Mouse (Mus musculus) heart, embryonic 13.5 days (tissue): ENCODE data around the gene Serp2. TPM values are rescaled to one million over a fixed set of nuclear protein-coding genes. Genes with fewer than 3 reads are reported as not detected.
A peak's percentile ranks its signal among the peaks of the same experiment; 100 is the strongest.

ENCODE experiments used
- ATAC-seq: fragments of 200-750 bp; cut with Nextera tagmentation; 2 replicates; pipeline ENCODE4 v1.8.0; 2017; ENCODE audit warnings: moderate TSS enrichment; ENCODE audit not compliant: insufficient number of reproducible peaks, low FRiP score, low TSS enrichment; ENCODE audit errors: extremely low read depth
- H3K27ac ChIP-seq: fragments of 300-500 bp; sonication (generic); replicated peaks from 2 replicates; pipeline ENCODE4 v1.5.1; 2015; ENCODE audit warnings: moderate library complexity, mild to moderate bottlenecking, inconsistent platforms
- H3K27me3 ChIP-seq: fragments of 300-500 bp; sonication (generic); replicated peaks from 2 replicates; pipeline ENCODE4 v1.6.1; 2015; ENCODE audit warnings: mild to moderate bottlenecking, inconsistent platforms
- H3K36me3 ChIP-seq: fragments of 300-500 bp; sonication (generic); 2 replicates; pipeline ENCODE4 v1.6.1; 2015; ENCODE audit warnings: mild to moderate bottlenecking, inconsistent platforms
- H3K4me1 ChIP-seq: fragments of 300-500 bp; sonication (generic); 2 replicates; pipeline ENCODE4 v1.6.1; 2015; ENCODE audit warnings: inconsistent platforms
- H3K4me2 ChIP-seq: fragments of 300-500 bp; sonication (generic); 2 replicates; pipeline ENCODE4 v1.6.1; 2015; ENCODE audit warnings: inconsistent platforms, mild to moderate bottlenecking, moderate library complexity
- H3K4me3 ChIP-seq: fragments of 300-500 bp; sonication (generic); 2 replicates; pipeline ENCODE4 v1.5.1; 2015; ENCODE audit warnings: moderate library complexity, mild to moderate bottlenecking, inconsistent platforms
- H3K9ac ChIP-seq: fragments of 300-500 bp; sonication (generic); 2 replicates; pipeline ENCODE4 v1.6.1; 2015; ENCODE audit warnings: inconsistent platforms, mild to moderate bottlenecking, moderate library complexity
- H3K9me3 ChIP-seq: fragments of 300-500 bp; sonication (generic); 2 replicates; pipeline ENCODE4 v1.6.1; 2016; ENCODE audit warnings: inconsistent platforms
- WGBS: fragments of 180-500 bp; shearing (Covaris S2); methylation state at CpG from one replicate; pipeline ENCODE4 v1.1.7; 2015; ENCODE audit warnings: mixed read lengths; 5-methylcytosine and 5-hydroxymethylcytosine counted together
- polyA plus RNA-seq: library from polyadenylated mRNA; unstranded; fragments of >200 nt; fragmentation: Nextera tagmentation; extraction: Ambion mirVana; gene quantifications from 2 replicates; pipeline ENCODE4 v1.2.1, GENCODE M21; 2015

Gene Serp2
- polyA plus RNA-seq, 1 experiment from 2014 or later, result 12.2 TPM

DNA sequence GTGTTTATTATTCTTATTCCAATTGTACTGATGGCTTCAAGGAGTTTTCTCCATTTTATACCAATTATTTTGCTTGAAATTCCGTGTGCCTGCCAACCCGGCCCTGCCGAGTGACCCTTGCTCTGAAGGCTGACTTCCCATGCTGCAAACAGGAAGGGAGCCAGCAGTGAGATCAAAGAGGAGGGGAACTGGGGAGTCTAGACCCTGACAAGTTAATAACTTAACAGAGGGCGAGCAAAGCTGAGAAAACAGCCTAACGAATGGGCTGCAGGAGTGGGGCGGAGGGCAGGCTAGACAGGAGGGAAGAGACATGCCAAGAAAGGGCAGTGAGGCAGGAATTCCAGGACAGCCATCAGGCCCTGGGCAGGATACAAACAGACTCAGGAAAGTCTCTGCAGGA is 19.8 kb downstream of the Serp2 start:
- ATAC-seq, result no peak
- Histone ChIP-seq H3K4me2 (no peak overlapping the region), H3K27ac (peak overlapping the region; percentile 20; the same call in 1 of the 2 replicates), H3K27me3 (no peaks in the 10 kb centered on the region), H3K9me3 (no peaks in the 10 kb centered on the region), H3K36me3 (no peaks in the 10 kb centered on the region), H3K9ac (no peak overlapping the region), H3K4me3 (no peak overlapping the region), H3K4me1 (peaks cover 52% of the 10 kb centered on the region)
- 41% methylated on average over 6 of the region's 6 CpGs for WGBS

- no peak overlapping the region for H3K4me3 ChIP-seq
- H3K4me1 ChIP-seq, result peaks cover 41% of the 10 kb centered on the region
- H3K27me3 ChIP-seq, result no peaks in the 10 kb centered on the region
- no peak overlapping the region for H3K4me2 ChIP-seq
- no peak for ATAC-seq
- H3K9me3 ChIP-seq, result no peaks in the 10 kb centered on the region
- WGBS, result 82% methylated on average over 1 of the region's 1 CpGs
- H3K36me3 ChIP-seq, result no peaks in the 10 kb centered on the region
- no peak overlapping the region for H3K9ac ChIP-seq
- H3K27ac ChIP-seq, result no peak overlapping the region
Measured at GRCm38 (mm10) chr14:76535096-76535495, 21.6 kb downstream of the Serp2 start.

GRCm38 (mm10) chr14:76533170-76533815 is 23.4 kb downstream of the Serp2 start:
- ATAC-seq, result peak; percentile 22; the same call in 1 of the 2 replicates
- H3K27me3 ChIP-seq, result no peaks in the 10 kb centered on the region
- peak overlapping the region; percentile 76 for H3K9ac ChIP-seq
- WGBS, result 19% methylated on average over 10 of the region's 10 CpGs
- H3K4me2 ChIP-seq, result peak overlapping the region; percentile 74
- peak overlapping the region; percentile 77 for H3K27ac ChIP-seq
- peaks cover 52% of the 10 kb centered on the region for H3K4me1 ChIP-seq
- peak overlapping the region; percentile 43 for H3K4me3 ChIP-seq
- H3K9me3 ChIP-seq, result no peaks in the 10 kb centered on the region
- H3K36me3 ChIP-seq, result no peaks in the 10 kb centered on the region

- 21% methylated on average over 20 of the region's 20 CpGs for WGBS
- H3K36me3 ChIP-seq, result no peaks in the 10 kb centered on the region
- H3K4me1 ChIP-seq, result peaks cover 57% of the 10 kb centered on the region
- peak overlapping the region; percentile 74 for H3K4me2 ChIP-seq
- no peaks in the 10 kb centered on the region for H3K27me3 ChIP-seq
- peak overlapping the region; percentile 76 for H3K9ac ChIP-seq
- peak overlapping the region; percentile 43 for H3K4me3 ChIP-seq
- no peaks in the 10 kb centered on the region for H3K9me3 ChIP-seq
- H3K27ac ChIP-seq, result peak overlapping the region; percentile 77
- ATAC-seq, result peak; percentile 78
Measured at GRCm38 (mm10) chr14:76532257-76533169, 24.2 kb downstream of the Serp2 start.

GRCm38 (mm10) chr14:76531027-76531660 is 25.5 kb downstream of the Serp2 start:
- Histone ChIP-seq H3K9ac (no peak overlapping the region), H3K36me3 (no peaks in the 10 kb centered on the region), H3K4me3 (no peak overlapping the region), H3K27ac (no peak overlapping the region), H3K4me2 (no peak overlapping the region), H3K4me1 (peaks cover 61% of the 10 kb centered on the region), H3K27me3 (no peaks in the 10 kb centered on the region), H3K9me3 (no peaks in the 10 kb centered on the region)
- WGBS, result 85% methylated on average over 7 of the region's 7 CpGs
- no peak for ATAC-seq

DNA sequence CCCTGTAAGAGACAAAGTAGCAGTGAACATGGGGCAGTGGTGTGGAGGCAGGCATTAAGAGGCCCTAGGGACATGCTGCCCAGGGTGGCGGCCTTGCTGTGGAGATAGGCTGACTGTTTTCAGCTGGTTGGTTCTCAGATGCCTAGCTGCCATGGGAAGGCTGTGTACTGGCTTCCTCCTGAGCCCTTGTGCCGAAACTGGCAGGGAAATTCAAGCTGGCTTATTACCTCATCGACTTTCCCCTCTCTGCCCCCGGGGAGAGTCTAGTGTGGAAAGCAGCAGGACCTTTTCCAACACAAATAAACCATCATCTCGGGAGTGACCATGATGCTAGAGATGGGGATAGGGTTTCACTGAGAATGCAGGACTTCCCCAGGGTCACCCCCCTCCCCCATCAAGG is 28.0 kb downstream of the Serp2 start:
- Histone ChIP-seq H3K27ac (peak overlapping the region; percentile 66), H3K4me3 (no peak overlapping the region), H3K4me1 (peaks cover 52% of the 10 kb centered on the region), H3K36me3 (no peaks in the 10 kb centered on the region), H3K27me3 (no peaks in the 10 kb centered on the region), H3K4me2 (no peak overlapping the region), H3K9ac (peak overlapping the region; percentile 54), H3K9me3 (no peaks in the 10 kb centered on the region)
- 38% methylated on average over 5 of the region's 5 CpGs for WGBS
- no peak for ATAC-seq

DNA sequence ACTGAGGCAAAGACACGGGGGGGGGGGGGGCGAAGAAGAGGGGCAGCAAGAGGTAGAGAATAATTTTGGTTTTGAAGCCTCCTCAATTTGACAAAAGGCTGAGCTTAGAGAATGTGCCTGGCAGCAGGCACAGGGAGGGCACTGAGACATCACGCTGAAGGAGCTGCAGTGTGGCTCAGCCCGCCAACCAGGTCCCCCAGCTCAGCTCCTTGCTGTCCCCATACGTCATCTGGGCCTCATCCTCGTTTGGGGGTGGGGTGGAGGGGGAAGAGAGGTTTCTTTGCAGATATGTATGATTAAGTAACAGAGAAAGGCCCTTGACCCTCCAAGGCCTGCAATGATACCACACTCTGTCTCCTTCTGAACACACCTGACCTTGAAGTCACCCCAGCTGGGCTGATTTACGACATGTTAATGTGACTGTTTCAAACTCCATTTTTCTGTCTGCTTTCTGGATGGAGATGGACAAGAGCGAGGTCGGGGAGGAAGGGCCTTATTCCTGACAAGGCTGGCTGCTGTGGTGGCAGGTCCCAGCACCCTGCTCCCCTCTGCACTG is 28.9 kb downstream of the Serp2 start:
- H3K27me3 ChIP-seq, result no peaks in the 10 kb centered on the region
- 61% methylated on average over 8 of the region's 9 CpGs for WGBS
- no peak overlapping the region for H3K4me3 ChIP-seq
- no peak for ATAC-seq
- H3K36me3 ChIP-seq, result no peaks in the 10 kb centered on the region
- H3K9me3 ChIP-seq, result no peaks in the 10 kb centered on the region
- H3K27ac ChIP-seq, result peak overlapping the region; percentile 66
- peak overlapping the region; percentile 54 for H3K9ac ChIP-seq
- H3K4me1 ChIP-seq, result peaks cover 44% of the 10 kb centered on the region
- H3K4me2 ChIP-seq, result no peak overlapping the region

- H3K36me3 ChIP-seq, result no peaks in the 10 kb centered on the region
- no peaks in the 10 kb centered on the region for H3K27me3 ChIP-seq
- H3K4me2 ChIP-seq, result no peak overlapping the region
- 83% methylated on average over 20 of the region's 20 CpGs for whole genome bisulfite sequencing
- peak overlapping the region; percentile 66 for H3K27ac ChIP-seq
- H3K9ac ChIP-seq, result peak overlapping the region; percentile 41; the same call in 1 of the 2 replicates
- no peak for ATAC-seq
- H3K4me1 ChIP-seq, result peaks cover 38% of the 10 kb centered on the region
- H3K9me3 ChIP-seq, result no peaks in the 10 kb centered on the region
- H3K4me3 ChIP-seq, result no peak overlapping the region
Measured at GRCm38 (mm10) chr14:76527030-76527719, 29.5 kb downstream of the Serp2 start.

DNA sequence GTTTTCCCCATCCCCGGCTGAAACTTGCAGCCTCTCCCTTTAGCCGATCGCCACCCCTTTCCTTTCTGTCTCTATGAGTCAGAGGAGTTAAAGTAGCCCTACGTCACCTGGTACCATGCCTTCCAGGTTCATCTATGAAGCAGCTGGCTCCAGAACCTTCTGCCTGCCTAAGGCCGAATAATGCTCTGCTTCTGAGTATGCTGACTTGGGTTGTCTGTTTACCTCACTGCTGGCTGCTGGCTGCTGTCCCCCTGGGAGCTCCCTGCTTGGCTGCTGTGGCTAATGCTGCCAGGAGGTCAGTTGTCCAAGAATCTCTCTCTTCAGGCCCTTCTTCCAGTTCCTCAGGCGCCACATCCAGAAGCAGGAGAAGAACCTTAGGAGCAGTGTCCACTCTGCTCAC is 30.2 kb downstream of the Serp2 start:
- no peak overlapping the region for H3K4me2 ChIP-seq
- peak overlapping the region; percentile 41 for H3K9ac ChIP-seq
- H3K27ac ChIP-seq, result peak overlapping the region; percentile 66
- ATAC-seq, result no peak
- 53% methylated on average over 6 of the region's 6 CpGs for WGBS
- no peaks in the 10 kb centered on the region for H3K27me3 ChIP-seq
- peaks cover 37% of the 10 kb centered on the region for H3K4me1 ChIP-seq
- no peak overlapping the region for H3K4me3 ChIP-seq
- no peaks in the 10 kb centered on the region for H3K9me3 ChIP-seq
- no peaks in the 10 kb centered on the region for H3K36me3 ChIP-seq

GRCm38 (mm10) chr14:76523344-76523743 is 33.3 kb downstream of the Serp2 start:
- no peak overlapping the region for H3K9ac ChIP-seq
- H3K9me3 ChIP-seq, result no peaks in the 10 kb centered on the region
- no peak overlapping the region for H3K4me3 ChIP-seq
- no peak for ATAC-seq
- WGBS, result 67% methylated on average over 1 of the region's 1 CpGs
- peaks cover 45% of the 10 kb centered on the region for H3K4me1 ChIP-seq
- H3K36me3 ChIP-seq, result no peaks in the 10 kb centered on the region
- no peak overlapping the region for H3K4me2 ChIP-seq
- H3K27me3 ChIP-seq, result no peaks in the 10 kb centered on the region
- no peak overlapping the region for H3K27ac ChIP-seq
